Mouse (Mus musculus): Measurements from ENCODE around the gene Ttll12.

DNA sequence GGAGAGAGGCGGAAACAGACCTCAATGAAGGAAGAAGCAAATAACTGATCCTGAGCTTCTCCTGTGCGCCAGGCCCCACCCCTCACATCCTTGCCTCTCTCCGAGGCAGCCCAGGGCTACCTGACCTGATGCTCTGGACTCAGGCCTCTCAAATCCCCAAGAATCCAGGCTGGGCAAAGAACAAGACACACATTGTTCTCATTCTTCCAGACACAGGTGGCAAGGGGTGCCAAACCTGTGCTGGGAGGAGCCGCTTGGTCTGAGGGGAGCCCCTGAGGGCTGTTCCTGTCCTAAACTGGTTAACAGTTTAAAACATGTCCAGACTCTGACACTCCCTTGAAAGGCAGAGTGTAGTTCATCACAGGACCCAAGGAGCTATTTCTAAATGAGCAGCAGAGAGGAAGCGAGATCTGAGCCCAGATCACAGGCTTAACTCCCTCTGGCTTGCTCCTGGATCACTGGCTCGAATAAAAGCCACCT, 10.2 kb downstream of the Ttll12 start:
- TF ChIP-seq CTCF (IDR thresholded peaks at IDR 0.05; ENCODE audit: low read depth, low read length) (no peak), POLR2A (IDR thresholded peaks at IDR 0.05; ENCODE audit: extremely low read depth, insufficient read depth, low read length) (no peak)
